Mouse (Mus musculus) bone marrow, adult 2 months (tissue): ENCODE results near the gene Pkd1l2.

Experiments used
- CTCF ChIP-seq: fragments of 200-500 bp; IDR thresholded peaks from 2 replicates; pipeline ENCODE4 v1.5.1; 2011; ENCODE audit warnings: low read length, control low read depth; ENCODE audit not compliant: control insufficient read depth, insufficient read depth
- POLR2A ChIP-seq: fragments of 200-500 bp; IDR thresholded peaks from 2 replicates; pipeline ENCODE4 v1.6.1; 2011; ENCODE audit warnings: low read depth, mild to moderate bottlenecking, control low read depth, low read length, borderline replicate concordance; ENCODE audit not compliant: control insufficient read depth

GRCm38 (mm10) chr8:116978631-116979256 lies 103.5 kb downstream of the Pkd1l2 start, which contains the start of gene 1700030J22Rik:
- no peak; the same call in 1 of the 2 replicates for TF ChIP-seq POLR2A
- TF ChIP-seq CTCF, result no peak; the same call in 1 of the 2 replicates
